Mouse (Mus musculus): ENCODE measurements around the gene Megf6. TPM values are rescaled to one million over a fixed set of nuclear protein-coding genes. Genes with fewer than 3 reads are reported as not detected.

Megf6 gene
- polyA plus RNA-seq (2014; fragmentation: Illumina TruSeq; extraction: RNeasy Lipid Tissue Mini Kit (QIAGEN cat#74804); ENCODE audit: low read depth, low replicate concordance), result not detected

DNA sequence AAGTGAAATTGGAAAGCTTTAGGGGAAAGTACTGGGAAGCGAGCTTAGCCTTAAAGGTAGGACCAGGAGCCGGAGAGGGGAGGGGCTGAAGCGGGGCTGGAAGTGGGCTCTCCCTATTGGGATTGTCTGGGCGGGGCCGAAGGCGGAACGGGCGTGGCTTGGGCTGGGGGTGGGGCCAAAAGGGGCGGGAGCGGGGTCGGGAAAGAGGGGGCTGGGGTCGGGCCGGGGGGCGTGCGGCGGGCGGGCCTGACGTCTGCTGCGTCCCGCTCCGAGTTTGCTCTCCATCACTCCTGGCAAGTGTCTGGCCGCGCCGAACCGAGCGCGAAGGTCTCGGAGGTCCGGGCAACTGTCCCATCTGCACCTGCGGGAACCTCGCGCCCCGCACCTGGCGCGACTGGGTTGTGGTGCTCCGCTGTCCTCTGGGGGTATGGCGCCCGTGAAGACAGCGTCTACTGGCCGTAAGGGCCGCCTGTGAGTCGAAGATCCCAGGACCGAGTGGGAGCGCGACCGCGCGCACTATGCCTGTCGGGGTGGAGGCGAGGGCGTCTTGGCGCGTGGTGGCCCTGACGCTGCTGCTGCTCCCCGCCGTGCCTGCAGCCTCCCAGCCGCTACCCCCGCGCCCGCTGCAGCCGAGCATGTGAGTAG is at the start of gene Megf6:
Megf6 (plus strand) TSS at position 225 of the 645 bp plus-strand sequence.

DNA sequence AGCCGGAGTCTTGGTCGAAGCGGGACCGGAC is 30.5 kb upstream of the Megf6 start, which contains the start of gene Trp73:
Trp73 (minus strand) TSS at position 27 of the 31 bp plus-strand sequence.

DNA sequence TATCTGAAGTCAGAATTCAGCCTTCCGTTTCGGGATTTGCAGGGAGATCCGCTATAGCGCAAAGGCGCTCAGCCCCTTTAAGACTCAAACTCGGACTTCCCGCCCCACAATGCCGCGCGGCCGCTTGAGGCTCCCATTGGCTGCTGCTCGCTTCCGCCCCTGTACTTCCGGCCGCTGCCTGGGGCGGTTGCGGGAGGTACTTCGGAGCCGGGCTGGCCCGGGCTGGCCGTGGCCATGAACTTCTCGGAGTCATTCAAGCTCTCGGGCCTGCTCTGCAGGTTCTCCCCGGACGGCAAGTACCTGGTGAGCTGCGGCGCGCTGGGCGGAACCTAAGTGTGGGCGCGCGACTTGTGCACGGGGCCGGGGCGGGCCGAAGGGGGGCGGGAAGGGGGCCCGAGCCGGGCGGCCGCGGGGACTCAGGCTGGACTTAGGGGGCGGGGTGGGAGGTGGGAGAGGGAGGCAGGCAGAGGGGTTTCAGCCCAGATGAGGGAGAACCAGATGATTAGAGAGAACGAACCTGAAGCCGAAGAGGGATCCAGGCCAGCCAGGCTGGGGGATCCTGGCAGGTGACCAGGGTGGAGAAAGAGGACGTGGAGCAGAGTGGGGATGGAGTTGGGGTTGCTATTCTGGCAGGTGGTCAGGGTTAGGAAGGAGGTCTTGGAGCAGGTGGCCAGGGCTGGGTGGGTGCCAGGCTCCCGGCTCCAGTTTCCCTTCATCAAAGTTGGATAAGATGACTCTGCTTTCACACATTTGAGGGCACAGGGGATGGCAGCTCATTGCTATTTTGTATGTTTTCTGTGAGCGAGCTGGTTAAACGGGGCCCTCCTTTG is 28.1 kb upstream of the Megf6 start, which contains the start of gene Wrap73:
Wrap73 (plus strand) TSS at position 162 of the 830 bp plus-strand sequence.

DNA sequence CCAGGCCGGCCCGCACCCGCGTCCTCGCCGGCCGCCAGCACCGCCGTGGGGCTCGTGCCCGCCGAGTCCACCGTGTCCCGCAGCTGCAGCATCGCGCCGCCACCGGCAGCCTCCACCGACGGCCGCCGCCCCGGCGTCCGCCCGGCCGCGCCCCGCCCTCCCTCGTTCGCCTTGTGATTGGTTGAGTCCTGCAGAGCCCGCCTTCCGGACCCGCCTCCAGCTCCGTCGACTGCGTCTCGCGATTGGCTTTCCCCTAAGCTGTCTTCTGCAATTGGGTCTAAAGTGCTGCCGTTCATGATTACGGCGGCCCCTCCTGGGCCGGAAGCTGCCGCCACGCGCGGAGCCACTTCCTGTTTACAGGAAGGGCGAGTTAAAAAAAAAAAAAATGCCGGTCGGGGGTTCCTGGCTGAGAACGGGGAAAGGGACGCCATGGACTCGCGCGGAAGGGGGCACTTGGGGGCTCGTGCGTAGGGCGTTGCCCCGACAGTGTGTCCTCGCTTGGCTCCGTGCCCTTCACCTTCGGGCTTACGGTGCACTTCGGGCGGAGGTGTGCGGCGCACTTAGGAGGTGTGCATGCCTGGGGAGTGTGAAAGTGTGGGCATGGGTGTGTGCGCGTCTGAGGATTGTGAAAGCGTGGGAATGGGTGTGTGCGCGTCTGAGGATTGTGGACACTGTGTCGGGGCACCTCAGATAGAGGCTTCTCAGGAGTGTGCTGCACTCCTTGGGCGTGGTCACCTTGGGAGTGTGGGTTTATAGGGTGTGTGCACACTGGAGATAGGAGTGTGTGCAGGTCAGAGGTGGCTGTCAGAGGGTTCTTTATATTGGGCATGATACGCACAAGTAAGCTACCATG is 9.8 kb upstream of the Megf6 start, which contains the start of gene Tprgl:
Tprgl (minus strand) TSS at position 129 of the 853 bp plus-strand sequence.

DNA sequence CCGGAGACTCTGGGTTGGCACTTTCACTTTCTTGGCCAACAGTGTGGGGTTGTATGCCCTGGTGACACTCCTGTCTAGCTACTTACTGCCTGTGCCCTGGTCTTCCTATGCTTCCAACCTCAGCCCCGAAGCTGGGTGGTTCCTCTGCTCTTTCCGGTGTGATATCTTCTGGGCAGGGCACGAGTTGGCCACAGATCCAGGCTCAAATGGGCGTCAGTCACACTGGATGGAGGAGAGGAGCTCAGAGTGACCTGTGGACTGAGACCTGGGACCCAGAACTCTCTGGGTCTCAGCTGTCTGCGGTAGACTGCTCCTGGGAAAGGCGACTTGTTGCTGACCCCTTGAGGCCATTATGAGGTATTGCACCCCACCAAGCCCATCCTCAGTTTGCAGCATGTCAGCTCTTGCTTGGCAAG is 130.9 kb downstream of the Megf6 start, which contains the start of gene Arhgef16:
Arhgef16 (minus strand) TSS at position 211 of the 416 bp plus-strand sequence.

Other genes with a start within 250 kb of the Megf6 start
- gene A430005L14Rik, start 213.5 kb upstream of the Megf6 start, polyA plus RNA-seq (2014; fragmentation: Illumina TruSeq; extraction: RNeasy Lipid Tissue Mini Kit (QIAGEN cat#74804); ENCODE audit: low read depth, low replicate concordance), result 20.1 TPM
- 3.2 TPM for gene Dffb, start 195.6 kb upstream of the Megf6 start, polyA plus RNA-seq (2014; fragmentation: Illumina TruSeq; extraction: RNeasy Lipid Tissue Mini Kit (QIAGEN cat#74804); ENCODE audit: low read depth, low replicate concordance)
- 15.5 TPM for gene Cep104, start 195.5 kb upstream of the Megf6 start, polyA plus RNA-seq (2014; fragmentation: Illumina TruSeq; extraction: RNeasy Lipid Tissue Mini Kit (QIAGEN cat#74804); ENCODE audit: low read depth, low replicate concordance)
- 12.5 TPM for gene Lrrc47, start 159.0 kb upstream of the Megf6 start, polyA plus RNA-seq (2014; fragmentation: Illumina TruSeq; extraction: RNeasy Lipid Tissue Mini Kit (QIAGEN cat#74804); ENCODE audit: low read depth, low replicate concordance)
- gene Smim1, start 144.5 kb upstream of the Megf6 start, polyA plus RNA-seq (2014; fragmentation: Illumina TruSeq; extraction: RNeasy Lipid Tissue Mini Kit (QIAGEN cat#74804); ENCODE audit: low read depth, low replicate concordance), result 1.7 TPM
- gene Ccdc27, start 128.1 kb upstream of the Megf6 start, polyA plus RNA-seq (2014; fragmentation: Illumina TruSeq; extraction: RNeasy Lipid Tissue Mini Kit (QIAGEN cat#74804); ENCODE audit: low read depth, low replicate concordance), result not detected
- gene Trp73, start 30.5 kb upstream of the Megf6 start, polyA plus RNA-seq (2014; fragmentation: Illumina TruSeq; extraction: RNeasy Lipid Tissue Mini Kit (QIAGEN cat#74804); ENCODE audit: low read depth, low replicate concordance), result not detected
- gene Wrap73, start 28.4 kb upstream of the Megf6 start, polyA plus RNA-seq (2014; fragmentation: Illumina TruSeq; extraction: RNeasy Lipid Tissue Mini Kit (QIAGEN cat#74804); ENCODE audit: low read depth, low replicate concordance), result not detected
- 70.5 TPM for gene Tprgl, start 10.1 kb upstream of the Megf6 start, polyA plus RNA-seq (2014; fragmentation: Illumina TruSeq; extraction: RNeasy Lipid Tissue Mini Kit (QIAGEN cat#74804); ENCODE audit: low read depth, low replicate concordance)
- 0.81 TPM for gene Arhgef16, start 130.9 kb downstream of the Megf6 start, polyA plus RNA-seq (2014; fragmentation: Illumina TruSeq; extraction: RNeasy Lipid Tissue Mini Kit (QIAGEN cat#74804); ENCODE audit: low read depth, low replicate concordance)
- gene B230104I21Rik, start 165.4 kb downstream of the Megf6 start, polyA plus RNA-seq (2014; fragmentation: Illumina TruSeq; extraction: RNeasy Lipid Tissue Mini Kit (QIAGEN cat#74804); ENCODE audit: low read depth, low replicate concordance), result not detected

All from kidney, adult 10 weeks (tissue).